Mouse (Mus musculus) cerebellum, postnatal 14 days (tissue): ENCODE measurements around the gene Hist1h4h.

Source experiments
- DNase-seq, 2 experiments: peaks; one replicate each; pipeline ENCODE4 v3.0.0; 2021; ENCODE audit warnings: mixed read lengths in 2 of 2

Gene Hist1h4h

GRCm38 (mm10) chr13:23513517-23513916 is 17.3 kb upstream of the Hist1h4h start:
- DNase-seq = no peak

GRCm38 (mm10) chr13:23515281-23515680 is 15.6 kb upstream of the Hist1h4h start:
- no peak for DNase-seq

- no peak for DNase-seq
Observed at GRCm38 (mm10) chr13:23515826-23516620, 14.8 kb upstream of the Hist1h4h start.

GRCm38 (mm10) chr13:23516822-23517602 is 13.8 kb upstream of the Hist1h4h start:
- peak; percentile 87 to 90 for DNase-seq

- DNase-seq = peak; percentile 91 to 93
Observed at GRCm38 (mm10) chr13:23517603-23518294, 13.1 kb upstream of the Hist1h4h start.

- DNase-seq = no peak
Observed at GRCm38 (mm10) chr13:23518295-23518603, 12.6 kb upstream of the Hist1h4h start.

- peak; percentile 87 to 88 for DNase-seq
Observed at GRCm38 (mm10) chr13:23518885-23519284, 12.0 kb upstream of the Hist1h4h start.

GRCm38 (mm10) chr13:23519416-23519815 is 11.4 kb upstream of the Hist1h4h start:
- peak; percentile 82 to 83 for DNase-seq

- peak; percentile 78 to 86 for DNase-seq
Observed at GRCm38 (mm10) chr13:23521703-23522102, 9.1 kb upstream of the Hist1h4h start.

GRCm38 (mm10) chr13:23523976-23524375 is 6.9 kb upstream of the Hist1h4h start:
- no peak for DNase-seq

- peak; percentile 85 for DNase-seq
Observed at GRCm38 (mm10) chr13:23524654-23525053, 6.2 kb upstream of the Hist1h4h start.

GRCm38 (mm10) chr13:23525901-23526300 is 4.9 kb upstream of the Hist1h4h start:
- DNase-seq = no peak

- peak; percentile 97 for DNase-seq
Observed at GRCm38 (mm10) chr13:23526312-23526711, 4.5 kb upstream of the Hist1h4h start.

GRCm38 (mm10) chr13:23529005-23529404 is 1.8 kb upstream of the Hist1h4h start:
- no peak for DNase-seq

- DNase-seq = no peak
Observed at GRCm38 (mm10) chr13:23529480-23530165, 1.2 kb upstream of the Hist1h4h start.

GRCm38 (mm10) chr13:23530181-23530900 is 509 bp upstream of the Hist1h4h start:
- DNase-seq = peak; percentile 75 to 80

- DNase-seq = no peak
Observed at GRCm38 (mm10) chr13:23532262-23533075, 1.6 kb downstream of the Hist1h4h start.

- peak; percentile 73 to 79 for DNase-seq
Observed at GRCm38 (mm10) chr13:23533560-23534367, 2.9 kb downstream of the Hist1h4h start, which contains the start of gene Hist1h2af. Gene Hist1h2af, plus strand, starts transcription at chr13:23533906.

GRCm38 (mm10) chr13:23534368-23535131 is 3.7 kb downstream of the Hist1h4h start:
- no peak for DNase-seq
